Mouse (Mus musculus): Measurements from ENCODE around the gene Gm10974.

- no peak for TF ChIP-seq CTCF (IDR thresholded peaks at IDR 0.05; ENCODE audit: borderline replicate concordance, extremely low read depth, insufficient read depth, insufficient read length)
- no peak for TF ChIP-seq POLR2A (IDR thresholded peaks at IDR 0.05; ENCODE audit: borderline replicate concordance, extremely low read depth, insufficient read depth, insufficient read length, poor library complexity, severe bottlenecking)
These were observed 10.9 kb downstream of the Gm10974 start for GRCm38 (mm10) chr7:66376560-66376959.

All from brain, embryonic 14.5 days (tissue).